Mouse (Mus musculus): Measurements from ENCODE around the gene Cdh23. TPM values are rescaled to one million over a fixed set of nuclear protein-coding genes. Genes with fewer than 3 reads are reported as not detected.

The Cdh23 gene
- total RNA-seq, 2 experiments from 2014 or later, result 2.9 to 4.5 TPM

- no peak for DNase-seq (ENCODE audit: low spot score in 2 of 2)
Measured at GRCm38 (mm10) chr10:60287726-60288125, 408.6 kb downstream of the Cdh23 start.

- DNase-seq (ENCODE audit: low spot score in 2 of 2), result no peak
Measured at GRCm38 (mm10) chr10:60287161-60287560, 409.1 kb downstream of the Cdh23 start.

GRCm38 (mm10) chr10:60286546-60286945 is 409.7 kb downstream of the Cdh23 start:
- no peak for DNase-seq (ENCODE audit: low spot score in 2 of 2)

GRCm38 (mm10) chr10:60285676-60286372 is 410.5 kb downstream of the Cdh23 start:
- peak; percentile 83 to 84 for DNase-seq (ENCODE audit: low spot score in 2 of 2)

- no peak for DNase-seq (ENCODE audit: low spot score in 2 of 2)
Measured at GRCm38 (mm10) chr10:60285183-60285582, 411.1 kb downstream of the Cdh23 start.

- DNase-seq (ENCODE audit: low spot score in 2 of 2), result no peak
Measured at GRCm38 (mm10) chr10:60284676-60285111, 411.6 kb downstream of the Cdh23 start.

- DNase-seq (ENCODE audit: low spot score in 2 of 2), result no peak
Measured at GRCm38 (mm10) chr10:60284248-60284647, 412.0 kb downstream of the Cdh23 start.

GRCm38 (mm10) chr10:60282116-60283014 is 413.9 kb downstream of the Cdh23 start:
- DNase-seq (ENCODE audit: low spot score in 2 of 2), result no peak

- no peak for DNase-seq (ENCODE audit: low spot score in 2 of 2)
Measured at GRCm38 (mm10) chr10:60281571-60282050, 414.7 kb downstream of the Cdh23 start.

- DNase-seq (ENCODE audit: low spot score in 2 of 2), result peak in 1 of 2 experiments; percentile 10
Measured at GRCm38 (mm10) chr10:60280353-60280752, 415.9 kb downstream of the Cdh23 start.

- peak; percentile 58 to 65 for DNase-seq (ENCODE audit: low spot score in 2 of 2)
Measured at GRCm38 (mm10) chr10:60279941-60280301, 416.4 kb downstream of the Cdh23 start.

- peak in 1 of 2 experiments; percentile 21 for DNase-seq (ENCODE audit: low spot score in 2 of 2)
Measured at GRCm38 (mm10) chr10:60279290-60279940, 416.9 kb downstream of the Cdh23 start.

GRCm38 (mm10) chr10:60278786-60279185 is 417.5 kb downstream of the Cdh23 start:
- peak in 1 of 2 experiments; percentile 3 for DNase-seq (ENCODE audit: low spot score in 2 of 2)

GRCm38 (mm10) chr10:60278006-60278399 is 418.3 kb downstream of the Cdh23 start:
- DNase-seq (ENCODE audit: low spot score in 2 of 2), result no peak

GRCm38 (mm10) chr10:60277207-60278005 is 418.9 kb downstream of the Cdh23 start, which contains the start of gene Psap:
Gene Psap, plus strand, starts transcription at chr10:60277627.
- DNase-seq (ENCODE audit: low spot score in 2 of 2), result peak; percentile 95 to 98

GRCm38 (mm10) chr10:60273382-60273781 is 422.9 kb downstream of the Cdh23 start:
- no peak for DNase-seq (ENCODE audit: low spot score in 2 of 2)

GRCm38 (mm10) chr10:60272241-60272640 is 424.0 kb downstream of the Cdh23 start:
- no peak for DNase-seq (ENCODE audit: low spot score in 2 of 2)

GRCm38 (mm10) chr10:60271015-60271414 is 425.3 kb downstream of the Cdh23 start:
- no peak for DNase-seq (ENCODE audit: low spot score in 2 of 2)

- no peak for DNase-seq (ENCODE audit: low spot score in 2 of 2)
Measured at GRCm38 (mm10) chr10:60269141-60270064, 426.9 kb downstream of the Cdh23 start.
